Mouse (Mus musculus) neural tube, embryonic 15.5 days (tissue): Measurements from ENCODE around the gene Mon1b. TPM values are rescaled to one million over a fixed set of nuclear protein-coding genes. Genes with fewer than 3 reads are reported as not detected.

Experiments
- ATAC-seq: fragments of 200-750 bp; cut with Nextera tagmentation; 2 replicates; pipeline ENCODE4 v1.8.0; 2017; ENCODE audit warnings: mild to moderate bottlenecking, moderate TSS enrichment, moderate library complexity; ENCODE audit not compliant: low FRiP score
- H3K27ac ChIP-seq: fragments of 300-500 bp; sonication (generic); replicated peaks from 2 replicates; pipeline ENCODE4 v1.5.1; 2015; ENCODE audit warnings: mild to moderate bottlenecking, inconsistent platforms
- H3K27me3 ChIP-seq: fragments of 300-500 bp; sonication (generic); replicated peaks from 2 replicates; pipeline ENCODE4 v1.6.1; 2015; ENCODE audit warnings: inconsistent platforms
- H3K36me3 ChIP-seq: fragments of 300-500 bp; sonication (generic); 2 replicates; pipeline ENCODE4 v1.6.1; 2015; ENCODE audit warnings: inconsistent platforms
- H3K4me1 ChIP-seq: fragments of 300-500 bp; sonication (generic); 2 replicates; pipeline ENCODE4 v1.6.1; 2015; ENCODE audit warnings: inconsistent platforms
- H3K4me2 ChIP-seq: fragments of 300-500 bp; sonication (generic); 2 replicates; pipeline ENCODE4 v1.6.1; 2015; ENCODE audit warnings: inconsistent platforms, mild to moderate bottlenecking, moderate library complexity
- H3K4me3 ChIP-seq: fragments of 300-500 bp; sonication (generic); replicated peaks from 2 replicates; pipeline ENCODE4 v1.5.1; 2015; ENCODE audit warnings: mild to moderate bottlenecking, inconsistent platforms
- H3K9ac ChIP-seq: fragments of 300-500 bp; sonication (generic); replicated peaks from 2 replicates; pipeline ENCODE4 v1.6.1; 2015; ENCODE audit warnings: mild to moderate bottlenecking, inconsistent platforms
- H3K9me3 ChIP-seq: fragments of 300-500 bp; sonication (generic); replicated peaks from 2 replicates; pipeline ENCODE4 v1.6.1; 2016; ENCODE audit warnings: inconsistent platforms
- WGBS: fragments of 180-500 bp; shearing (Covaris S2); methylation state at CpG from one replicate; pipeline ENCODE4 v1.1.7; 2015; ENCODE audit warnings: mixed read lengths; 5-methylcytosine and 5-hydroxymethylcytosine counted together
- polyA plus RNA-seq: library from polyadenylated mRNA; unstranded; fragments of >200 nt; fragmentation: Nextera tagmentation; extraction: Ambion mirVana; gene quantifications from 2 replicates; pipeline ENCODE4 v1.2.1, GENCODE M21; 2015

Mon1b gene
- polyA plus RNA-seq, 1 experiment from 2014 or later: 8.7 TPM

DNA sequence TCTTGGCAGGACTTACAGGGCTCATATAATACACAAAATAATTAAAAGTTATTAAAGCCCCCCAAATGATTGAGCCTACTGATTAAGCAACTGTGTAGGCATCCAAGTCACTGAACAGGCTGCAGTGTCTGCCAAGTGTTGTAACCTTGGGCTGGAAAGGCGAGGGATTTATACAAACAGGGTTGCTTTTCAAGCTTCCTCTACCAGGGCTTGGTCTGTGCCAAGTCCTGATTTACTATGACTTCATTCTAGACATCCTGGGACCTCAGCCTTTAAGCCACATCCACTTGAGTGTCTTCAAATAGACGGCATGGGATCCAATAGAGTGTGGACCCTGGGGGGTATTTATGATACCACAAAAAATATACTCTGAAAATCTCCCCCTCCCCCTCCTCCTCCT is 39.9 kb downstream of the Mon1b start:
- no peaks in the 10 kb centered on the region for H3K4me1 ChIP-seq
- H3K36me3 ChIP-seq: no peaks in the 10 kb centered on the region
- no peak overlapping the region for H3K4me3 ChIP-seq
- H3K9me3 ChIP-seq: no peaks in the 10 kb centered on the region
- no peaks in the 10 kb centered on the region for H3K27me3 ChIP-seq
- no peak overlapping the region for H3K9ac ChIP-seq
- H3K4me2 ChIP-seq: no peak overlapping the region
- ATAC-seq: no peak
- no peak overlapping the region for H3K27ac ChIP-seq
- WGBS: 62% methylated on average over 2 of the region's 2 CpGs

DNA sequence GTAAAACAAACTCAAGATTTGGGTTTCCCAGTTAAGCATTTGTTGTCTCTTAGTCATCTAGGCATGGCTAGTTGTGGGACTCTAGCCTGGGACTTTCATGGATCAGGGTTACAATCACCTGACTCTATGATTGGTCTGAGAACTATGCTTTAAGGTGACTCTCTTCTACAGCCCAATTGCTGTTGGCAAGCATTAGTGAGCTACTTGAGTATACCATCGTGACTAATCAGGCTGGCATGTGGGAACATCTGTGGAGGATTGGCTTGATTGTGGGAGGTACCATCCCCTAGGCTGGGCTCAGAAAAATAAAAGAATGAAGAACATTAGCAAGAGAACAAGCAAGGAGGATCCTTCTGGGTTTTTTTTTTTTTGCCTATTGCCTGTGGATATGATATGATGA is 41.4 kb downstream of the Mon1b start:
- Histone ChIP-seq H3K27ac (no peak overlapping the region), H3K9ac (no peak overlapping the region), H3K4me3 (no peak overlapping the region), H3K4me2 (no peak overlapping the region), H3K4me1 (no peaks in the 10 kb centered on the region), H3K36me3 (no peaks in the 10 kb centered on the region), H3K9me3 (no peaks in the 10 kb centered on the region), H3K27me3 (no peaks in the 10 kb centered on the region)
- no peak for ATAC-seq
- WGBS: 88% methylated on average over 1 of the region's 1 CpGs

DNA sequence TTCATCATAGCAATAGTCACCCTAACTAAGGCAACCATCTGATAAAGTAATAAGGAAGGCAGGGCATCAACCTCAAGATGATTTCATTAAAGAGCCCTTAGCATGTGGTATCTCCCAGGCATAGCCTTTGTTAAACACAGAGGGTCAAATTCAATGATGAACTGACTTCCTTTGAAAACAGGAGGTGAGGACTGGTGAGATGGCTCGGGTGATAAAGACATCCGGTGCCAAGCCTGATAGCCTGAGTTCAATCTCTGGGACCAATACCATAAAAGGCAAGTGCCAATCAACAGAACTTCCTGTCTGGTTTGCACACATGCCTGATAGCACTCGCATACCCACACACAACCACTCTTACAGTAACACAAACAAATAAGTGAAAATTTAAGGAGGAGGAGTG is 44.0 kb downstream of the Mon1b start:
- 86% methylated on average over 3 of the region's 3 CpGs for WGBS
- Histone ChIP-seq H3K27me3 (no peaks in the 10 kb centered on the region), H3K4me1 (no peaks in the 10 kb centered on the region), H3K36me3 (no peaks in the 10 kb centered on the region), H3K9me3 (no peaks in the 10 kb centered on the region), H3K27ac (no peak overlapping the region), H3K9ac (no peak overlapping the region), H3K4me2 (no peak overlapping the region), H3K4me3 (no peak overlapping the region)
- ATAC-seq: no peak

DNA sequence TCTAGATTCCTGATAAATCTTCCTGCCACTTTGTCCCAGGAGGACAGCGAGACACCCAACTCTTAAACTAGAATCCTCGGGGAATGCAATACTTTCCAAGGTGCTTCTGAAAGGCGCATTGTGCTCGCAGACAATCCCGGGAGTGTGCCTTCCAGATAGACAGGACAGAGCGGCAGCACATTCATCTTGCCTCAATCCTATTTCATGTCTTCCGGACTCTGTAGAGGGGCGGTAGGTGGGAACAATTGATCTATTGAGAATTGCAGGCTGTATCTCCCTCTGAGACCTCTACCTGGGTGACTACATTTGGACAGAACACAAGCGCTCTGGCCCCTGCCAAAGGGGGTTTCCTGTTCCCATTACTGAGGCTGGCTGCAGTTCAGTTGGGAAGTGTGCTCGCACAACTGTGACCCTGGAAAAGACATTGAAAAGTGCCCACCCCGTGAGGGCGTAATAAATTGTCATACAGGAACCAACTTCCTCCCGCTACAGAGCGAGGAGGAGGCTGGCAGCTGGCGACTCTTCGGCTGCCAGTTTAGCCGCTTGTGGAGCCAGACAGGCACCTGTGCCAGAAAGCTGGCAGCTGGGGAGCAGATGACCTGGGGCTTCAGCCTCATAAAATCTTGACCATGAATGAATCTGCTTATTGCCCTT is 52.6 kb downstream of the Mon1b start:
- 42% methylated on average over 17 of the region's 17 CpGs for WGBS
- Histone ChIP-seq H3K4me3 (no peak overlapping the region), H3K36me3 (no peaks in the 10 kb centered on the region), H3K27me3 (no peaks in the 10 kb centered on the region), H3K27ac (no peak overlapping the region; the same call in 1 of the 2 replicates), H3K9me3 (no peaks in the 10 kb centered on the region), H3K9ac (no peak overlapping the region), H3K4me2 (peak overlapping the region; percentile 31), H3K4me1 (peaks cover 22% of the 10 kb centered on the region)
- ATAC-seq: peak; percentile 65

DNA sequence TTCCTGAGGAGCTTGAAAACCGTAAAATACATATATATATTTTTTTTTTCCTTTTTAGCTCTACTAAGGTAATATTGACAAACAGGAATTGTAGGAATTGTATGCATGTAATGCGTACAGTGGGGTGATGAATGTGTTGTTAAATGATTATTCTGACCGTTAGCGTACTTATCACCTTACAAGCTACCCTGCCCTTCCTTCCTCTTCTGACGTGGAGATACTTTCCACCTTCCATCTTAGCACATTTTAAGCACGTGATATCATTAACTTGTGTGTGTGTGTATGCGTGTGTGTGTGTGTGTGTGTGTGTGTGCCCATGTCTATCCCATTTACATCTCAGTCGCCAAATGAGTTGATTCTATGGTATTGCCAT is 53.1 kb downstream of the Mon1b start:
- H3K27ac ChIP-seq: no peak overlapping the region
- no peak for ATAC-seq
- H3K27me3 ChIP-seq: no peaks in the 10 kb centered on the region
- H3K9ac ChIP-seq: no peak overlapping the region
- no peaks in the 10 kb centered on the region for H3K36me3 ChIP-seq
- WGBS: 78% methylated on average over 8 of the region's 8 CpGs
- H3K4me2 ChIP-seq: no peak overlapping the region
- no peak overlapping the region for H3K4me3 ChIP-seq
- peaks cover 22% of the 10 kb centered on the region for H3K4me1 ChIP-seq
- no peaks in the 10 kb centered on the region for H3K9me3 ChIP-seq

DNA sequence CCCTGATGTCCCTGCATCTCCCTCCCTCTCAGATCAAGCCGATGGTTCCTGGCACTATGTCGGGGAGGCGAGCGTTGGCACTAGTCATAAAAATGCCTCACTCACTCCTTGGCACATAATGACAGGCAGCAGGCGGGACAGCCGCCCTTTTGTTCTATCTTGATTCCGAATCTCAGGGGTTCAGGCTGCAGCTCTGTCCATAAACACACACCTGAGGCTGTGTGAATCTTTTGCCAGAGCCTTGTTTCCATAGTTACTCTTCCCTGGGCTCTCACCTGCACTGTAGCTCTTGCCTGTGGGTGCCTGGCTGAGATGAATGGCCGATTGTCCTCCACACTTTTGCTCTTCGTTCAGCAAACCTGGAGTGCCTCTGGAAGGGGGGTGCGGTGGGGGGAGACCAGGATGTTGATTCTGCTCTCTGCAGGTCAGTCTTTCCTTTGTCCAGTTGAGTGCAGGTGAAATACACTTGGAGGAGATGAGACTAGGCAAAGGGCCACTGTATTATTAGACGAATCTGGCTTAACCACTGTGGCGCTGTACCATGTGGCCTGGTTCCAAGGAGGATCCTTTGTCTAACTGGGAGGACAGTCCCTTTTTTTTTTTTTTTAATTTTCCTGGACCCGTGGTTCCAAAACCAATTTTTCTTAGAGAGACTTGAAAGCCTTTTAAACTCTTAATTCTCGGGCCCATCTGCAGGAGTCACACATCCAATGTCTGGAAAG is 56.4 kb downstream of the Mon1b start:
- no peaks in the 10 kb centered on the region for H3K9me3 ChIP-seq
- no peak overlapping the region for H3K9ac ChIP-seq
- no peaks in the 10 kb centered on the region for H3K36me3 ChIP-seq
- peak; percentile 78 for ATAC-seq
- H3K27ac ChIP-seq: 0 out of 2 replicates have a peak overlapping the region, but pooled peaks have one; percentile 28
- H3K4me3 ChIP-seq: no peak overlapping the region
- WGBS: 33% methylated on average over 14 of the region's 14 CpGs
- H3K27me3 ChIP-seq: no peaks in the 10 kb centered on the region
- H3K4me2 ChIP-seq: peak overlapping the region; percentile 35
- H3K4me1 ChIP-seq: peaks cover 22% of the 10 kb centered on the region

Other genes starting within 250 kb of the Mon1b start
- 0.23 and 0.63 TPM in 2 replicates for gene Syce1l, start 7.6 kb downstream of the Mon1b start, polyA plus RNA-seq
- gene Adamts18, start 213.2 kb downstream of the Mon1b start, polyA plus RNA-seq: 2.5 and 2.9 TPM in 2 replicates